Mouse (Mus musculus) embryonic facial prominence, embryonic 14.5 days (tissue): ENCODE measurements around the gene Psmd1. TPM values are rescaled to one million over a fixed set of nuclear protein-coding genes. Genes with fewer than 3 reads are reported as not detected.

ENCODE experiments used
- ATAC-seq: fragments of 200-750 bp; cut with Nextera tagmentation; 2 replicates; pipeline ENCODE4 v1.8.0; 2017; ENCODE audit warnings: low read depth, moderate number of reproducible peaks, moderate TSS enrichment
- DNase-seq: peaks from one replicate; pipeline ENCODE4 v3.0.0-alpha.2; 2015; ENCODE audit warnings: low spot score
- H3K27ac ChIP-seq: fragments of 300-500 bp; sonication (generic); replicated peaks from 2 replicates; pipeline ENCODE4 v1.5.1; 2014; ENCODE audit warnings: low read depth, mild to moderate bottlenecking, low read length, moderate library complexity
- H3K27me3 ChIP-seq: fragments of 300-500 bp; sonication (generic); replicated peaks from 2 replicates; pipeline ENCODE4 v1.6.1; 2014; ENCODE audit warnings: low read length; ENCODE audit not compliant: control insufficient read depth, insufficient read depth
- H3K36me3 ChIP-seq: fragments of 300-500 bp; sonication (generic); 2 replicates; pipeline ENCODE4 v1.6.1; 2014; ENCODE audit warnings: low read length, mixed read lengths; ENCODE audit not compliant: control insufficient read depth, insufficient read depth
- H3K4me1 ChIP-seq: fragments of 300-500 bp; sonication (generic); 2 replicates; pipeline ENCODE4 v1.6.1; 2014; ENCODE audit warnings: antibody characterized with exemption, low read length; ENCODE audit not compliant: control insufficient read depth, insufficient read depth
- H3K4me2 ChIP-seq: fragments of 300-500 bp; sonication (generic); 2 replicates; pipeline ENCODE4 v1.6.1; 2014; ENCODE audit warnings: low read depth, mild to moderate bottlenecking, low read length, moderate library complexity, mixed read lengths
- H3K4me3 ChIP-seq: fragments of 300-500 bp; sonication (generic); 2 replicates; pipeline ENCODE4 v1.5.1; 2014; ENCODE audit warnings: low read depth, mild to moderate bottlenecking, low read length
- H3K9ac ChIP-seq: fragments of 300-500 bp; sonication (generic); 2 replicates; pipeline ENCODE4 v1.6.1; 2014; ENCODE audit warnings: low read depth, mild to moderate bottlenecking, low read length, moderate library complexity, mixed read lengths
- H3K9me3 ChIP-seq: fragments of 300-500 bp; sonication (generic); 2 replicates; pipeline ENCODE4 v1.6.1; 2016; ENCODE audit warnings: low read length; ENCODE audit not compliant: control insufficient read depth
- WGBS: fragments of 180-500 bp; shearing (Covaris S2); extraction: QIAGEN DNeasy Blood & Tissue Kit; methylation state at CpG from one replicate; pipeline ENCODE4 v1.1.7; 2014; 5-methylcytosine and 5-hydroxymethylcytosine counted together
- polyA plus RNA-seq: library from polyadenylated mRNA; unstranded; fragments of >200 nt; fragmentation: Nextera tagmentation; extraction: Ambion mirVana; gene quantifications from 2 replicates; pipeline ENCODE4 v1.2.1, GENCODE M21; 2014

Psmd1 gene
- polyA plus RNA-seq, 1 experiment from 2014 or later, result 159 TPM

DNA sequence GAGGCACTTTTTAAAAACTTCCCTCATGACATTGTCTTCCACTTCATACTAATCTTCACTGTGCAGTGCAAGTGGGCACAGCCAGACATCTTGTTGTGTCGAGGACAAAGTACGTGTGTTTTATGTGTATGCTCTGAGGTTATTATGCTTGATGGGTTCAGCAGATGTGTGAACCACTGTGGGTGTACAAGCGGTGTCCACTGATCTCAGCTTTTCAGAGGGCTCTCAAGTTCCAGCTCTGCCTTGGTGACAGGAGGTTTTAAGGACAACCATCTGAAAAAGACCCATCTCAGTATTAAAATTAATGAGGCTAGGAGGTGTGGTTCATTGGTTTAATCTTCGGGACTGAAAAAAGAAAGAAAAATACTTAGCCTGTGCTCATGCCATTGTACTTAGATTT is 55.4 kb downstream of the Psmd1 start:
- ATAC-seq, result no peak
- 92% methylated on average over 4 of the region's 4 CpGs for WGBS
- Histone ChIP-seq H3K4me2 (no peak overlapping the region), H3K9ac (no peak overlapping the region), H3K4me1 (no peaks in the 10 kb centered on the region), H3K9me3 (no peaks in the 10 kb centered on the region), H3K27ac (no peak overlapping the region), H3K36me3 (peaks cover 60% of the 10 kb centered on the region), H3K27me3 (no peaks in the 10 kb centered on the region), H3K4me3 (no peak overlapping the region)
- DNase-seq, result no peak

DNA sequence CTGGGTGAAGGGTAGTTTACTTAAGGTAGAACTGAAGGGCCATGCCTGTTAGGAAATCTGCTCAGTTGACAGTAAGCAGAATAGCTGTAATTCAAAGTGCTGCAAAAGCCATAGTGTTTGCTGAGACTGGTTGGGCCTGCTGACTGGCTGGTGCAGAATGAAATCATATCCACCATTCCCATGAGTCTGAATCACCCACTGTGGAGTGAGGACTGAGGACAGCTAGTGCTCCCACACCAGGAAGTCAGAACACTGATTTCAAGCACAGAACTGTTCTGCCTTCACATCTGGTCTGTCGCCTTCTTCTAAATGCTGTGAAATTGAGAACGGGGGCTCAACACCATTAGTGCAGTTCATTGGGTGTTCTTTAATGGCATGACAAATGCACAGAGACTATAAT is 61.8 kb downstream of the Psmd1 start:
- no peaks in the 10 kb centered on the region for H3K9me3 ChIP-seq
- WGBS, result 87% methylated on average over 2 of the region's 2 CpGs
- no peaks in the 10 kb centered on the region for H3K4me1 ChIP-seq
- no peak overlapping the region for H3K4me3 ChIP-seq
- H3K27ac ChIP-seq, result no peak overlapping the region
- ATAC-seq (no peak), DNase-seq (no peak)
- H3K27me3 ChIP-seq, result no peaks in the 10 kb centered on the region
- H3K4me2 ChIP-seq, result no peak overlapping the region
- H3K9ac ChIP-seq, result no peak overlapping the region
- peaks cover 77% of the 10 kb centered on the region for H3K36me3 ChIP-seq

DNA sequence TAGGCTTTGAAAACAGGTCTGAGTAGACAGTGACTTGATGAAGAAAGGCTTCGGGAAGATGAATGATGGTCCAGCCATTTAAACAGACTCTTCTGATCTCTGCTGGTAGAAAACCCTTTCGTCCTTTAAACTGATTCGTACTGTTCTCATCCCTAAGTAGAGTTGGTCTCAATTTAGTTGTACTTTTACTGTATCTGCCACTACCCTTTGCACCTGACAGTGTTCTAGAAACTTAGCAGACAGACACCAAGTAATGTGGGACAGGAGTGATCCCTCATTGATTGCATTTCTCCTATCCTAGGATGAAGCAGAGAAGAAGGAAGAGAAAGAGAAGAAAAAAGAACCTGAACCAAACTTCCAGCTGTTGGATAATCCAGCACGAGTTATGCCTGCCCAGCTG is 69.2 kb downstream of the Psmd1 start, which contains the start of gene Gm21972:
Gene Gm21972 (plus strand): TSS at position 301 of the 400 bp plus-strand sequence.
- no peak within 1 kb of the TSS for H3K27ac ChIP-seq
- no peak within 1 kb of the TSS for H3K9ac ChIP-seq
- H3K4me1 ChIP-seq, result no peaks in the 10 kb centered on the region
- peaks cover 88% of the 10 kb centered on the region for H3K36me3 ChIP-seq
- no peak within 1 kb of the TSS for H3K4me3 ChIP-seq
- no peaks in the 10 kb centered on the region for H3K27me3 ChIP-seq
- H3K9me3 ChIP-seq, result no peaks in the 10 kb centered on the region
- 96% methylated on average over 4 of the region's 4 CpGs for WGBS
- H3K4me2 ChIP-seq, result no peak within 1 kb of the TSS
- no peak for DNase-seq
- no peak for ATAC-seq

DNA sequence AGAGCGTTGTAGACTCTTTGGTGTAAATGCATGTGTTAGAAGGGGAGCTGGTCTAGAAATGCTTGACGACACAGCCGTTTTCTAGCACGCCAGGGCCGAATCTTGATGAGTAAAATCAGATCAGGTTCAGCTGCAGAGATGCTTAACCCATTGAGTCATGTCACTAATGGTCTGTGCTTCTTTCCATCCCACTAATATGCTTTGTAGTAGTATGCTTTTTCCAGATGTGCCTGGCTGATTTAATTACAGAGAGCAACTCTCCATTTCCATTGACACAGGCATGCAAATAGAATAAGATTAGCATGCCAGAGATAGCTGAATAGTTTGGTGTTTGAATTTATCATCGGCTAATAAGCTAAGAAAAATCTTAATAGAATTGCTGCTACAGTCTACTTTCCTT is 71.1 kb downstream of the Psmd1 start:
- DNase-seq, result no peak
- H3K4me1 ChIP-seq, result no peaks in the 10 kb centered on the region
- H3K27me3 ChIP-seq, result no peaks in the 10 kb centered on the region
- 87% methylated on average over 6 of the region's 6 CpGs for WGBS
- no peak overlapping the region for H3K4me3 ChIP-seq
- H3K36me3 ChIP-seq, result peaks cover 86% of the 10 kb centered on the region
- no peak overlapping the region for H3K9ac ChIP-seq
- no peak for ATAC-seq
- H3K4me2 ChIP-seq, result no peak overlapping the region
- no peak overlapping the region for H3K27ac ChIP-seq
- no peaks in the 10 kb centered on the region for H3K9me3 ChIP-seq

DNA sequence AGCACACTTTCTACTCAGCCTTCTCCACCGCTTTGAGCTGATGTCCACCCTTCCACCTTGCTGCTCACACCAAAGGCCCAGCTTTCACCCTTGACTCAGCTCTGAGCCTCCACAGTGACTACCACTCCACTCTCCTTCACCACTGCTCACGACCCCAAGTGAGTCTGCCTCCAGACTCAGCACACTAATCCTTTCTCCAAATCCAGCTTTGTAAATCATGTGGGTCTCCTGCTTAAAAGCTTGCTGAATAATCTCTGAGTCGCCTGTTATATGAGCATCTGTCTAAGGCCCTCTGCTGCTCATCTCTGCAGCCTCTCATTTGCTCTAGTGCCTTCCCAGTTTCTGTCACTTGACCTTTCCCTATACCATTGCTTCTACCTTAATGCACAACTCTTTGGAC is 76.9 kb downstream of the Psmd1 start:
- ATAC-seq (no peak), DNase-seq (no peak)
- Histone ChIP-seq H3K4me1 (no peaks in the 10 kb centered on the region), H3K4me3 (no peak overlapping the region), H3K9ac (no peak overlapping the region), H3K27ac (no peak overlapping the region), H3K4me2 (no peak overlapping the region), H3K36me3 (peaks cover 44% of the 10 kb centered on the region), H3K9me3 (no peaks in the 10 kb centered on the region), H3K27me3 (no peaks in the 10 kb centered on the region)
- WGBS, result 86% methylated on average over 3 of the region's 3 CpGs

DNA sequence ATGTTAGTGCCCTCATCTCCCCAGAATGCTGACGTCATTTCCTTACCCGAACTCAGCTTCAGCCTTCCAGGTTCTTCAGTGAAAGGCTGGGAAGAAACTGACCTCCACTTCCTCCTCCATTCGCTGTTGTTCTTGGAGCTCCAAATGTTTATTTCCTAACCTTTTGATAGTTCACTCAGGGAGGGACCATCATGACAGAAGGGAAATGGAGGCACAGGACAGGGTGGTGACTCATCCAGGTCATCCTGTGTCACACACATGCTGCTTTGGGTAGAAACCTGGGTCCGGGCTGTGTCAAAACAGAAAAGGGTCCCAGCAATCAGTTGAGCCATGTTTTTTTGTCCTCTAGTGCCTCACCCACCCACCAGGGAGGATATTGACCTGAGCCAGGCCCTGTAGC is 79.0 kb downstream of the Psmd1 start:
- 80% methylated on average over 4 of the region's 4 CpGs for WGBS
- ATAC-seq, result no peak
- no peak overlapping the region for H3K9ac ChIP-seq
- no peak overlapping the region for H3K4me3 ChIP-seq
- no peak overlapping the region for H3K27ac ChIP-seq
- no peaks in the 10 kb centered on the region for H3K9me3 ChIP-seq
- H3K4me2 ChIP-seq, result no peak overlapping the region
- no peaks in the 10 kb centered on the region for H3K27me3 ChIP-seq
- no peaks in the 10 kb centered on the region for H3K4me1 ChIP-seq
- peaks cover 25% of the 10 kb centered on the region for H3K36me3 ChIP-seq
- DNase-seq, result no peak

DNA sequence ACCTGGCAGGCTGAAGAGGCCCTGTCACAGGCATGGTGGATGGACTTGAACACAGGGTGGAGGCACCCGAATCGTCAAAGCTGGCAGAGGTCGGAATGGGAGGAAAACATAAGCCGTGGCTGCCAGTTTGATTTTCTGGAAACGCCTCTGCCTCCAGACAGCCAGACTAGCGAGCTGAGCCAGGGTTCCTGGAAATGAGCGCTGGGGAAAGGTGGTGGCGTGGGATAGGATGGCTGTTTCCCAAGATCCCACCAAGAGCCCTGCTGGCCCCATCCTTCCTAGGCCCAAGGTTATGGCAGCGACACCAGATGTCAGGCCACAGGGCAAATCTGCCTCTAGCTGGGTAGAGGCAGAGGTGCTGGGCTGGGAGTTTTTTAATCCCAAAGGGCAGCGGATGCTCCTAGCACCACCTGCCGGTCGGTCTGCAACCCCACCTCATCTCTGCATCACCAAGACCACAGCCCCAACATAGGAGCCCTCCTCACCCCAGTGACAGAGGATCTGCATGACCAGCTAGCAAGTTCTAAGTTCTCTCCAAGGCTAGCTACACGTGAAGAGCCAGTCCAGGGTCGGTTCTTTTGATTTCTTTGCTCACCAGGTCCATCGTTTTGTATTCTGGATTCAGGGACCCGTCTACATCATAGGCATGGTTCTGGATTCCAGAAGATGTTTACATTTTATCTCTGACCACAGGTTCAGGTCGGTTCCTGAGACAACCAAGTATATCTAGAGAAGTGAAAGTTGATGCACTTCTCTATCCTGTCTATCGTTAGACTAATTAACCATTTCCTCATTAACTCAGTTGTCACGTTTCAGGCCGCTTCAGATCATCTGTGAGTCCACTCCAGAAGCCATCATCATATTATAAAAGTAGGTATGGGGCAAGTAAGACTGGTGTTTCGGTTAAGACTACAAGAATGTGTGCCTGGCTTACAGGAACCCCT is 80.1 kb downstream of the Psmd1 start:
- no peak overlapping the region for H3K4me3 ChIP-seq
- no peaks in the 10 kb centered on the region for H3K9me3 ChIP-seq
- no peaks in the 10 kb centered on the region for H3K4me1 ChIP-seq
- no peak overlapping the region for H3K4me2 ChIP-seq
- no peak overlapping the region for H3K27ac ChIP-seq
- WGBS, result 79% methylated on average over 21 of the region's 21 CpGs
- no peaks in the 10 kb centered on the region for H3K27me3 ChIP-seq
- ATAC-seq, result no peak
- no peak for DNase-seq
- peaks cover 18% of the 10 kb centered on the region; the same call in 1 of the 2 replicates for H3K36me3 ChIP-seq
- H3K9ac ChIP-seq, result no peak overlapping the region

DNA sequence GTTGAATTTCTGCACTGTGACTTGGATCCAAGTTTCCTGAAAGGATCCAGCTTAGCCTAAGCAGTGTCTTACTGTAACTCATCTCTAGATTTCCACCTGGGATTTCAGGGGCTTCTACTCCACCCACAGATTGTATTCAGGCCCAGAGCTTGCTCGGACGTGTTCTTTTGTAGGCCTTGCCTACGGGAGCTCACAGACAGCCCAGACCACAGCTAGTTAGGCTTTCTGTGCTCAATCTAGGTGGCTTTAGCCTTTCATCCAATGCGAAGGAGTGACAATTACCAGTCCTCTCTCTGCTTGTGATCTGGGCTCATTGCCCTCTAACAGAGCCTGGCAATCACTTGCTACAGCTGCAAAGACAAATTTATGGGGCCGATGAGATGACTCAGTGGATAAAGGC is 82.1 kb downstream of the Psmd1 start:
- H3K27me3 ChIP-seq, result no peaks in the 10 kb centered on the region
- no peak overlapping the region for H3K4me2 ChIP-seq
- no peaks in the 10 kb centered on the region for H3K9me3 ChIP-seq
- 81% methylated on average over 5 of the region's 5 CpGs for WGBS
- H3K27ac ChIP-seq, result no peak overlapping the region
- no peak overlapping the region for H3K9ac ChIP-seq
- no peaks in the 10 kb centered on the region for H3K4me1 ChIP-seq
- H3K4me3 ChIP-seq, result no peak overlapping the region
- H3K36me3 ChIP-seq, result 0 out of 2 replicates have a peak, but pooled peaks cover under 1% of the 10 kb centered on the region
- ATAC-seq (no peak), DNase-seq (no peak)

DNA sequence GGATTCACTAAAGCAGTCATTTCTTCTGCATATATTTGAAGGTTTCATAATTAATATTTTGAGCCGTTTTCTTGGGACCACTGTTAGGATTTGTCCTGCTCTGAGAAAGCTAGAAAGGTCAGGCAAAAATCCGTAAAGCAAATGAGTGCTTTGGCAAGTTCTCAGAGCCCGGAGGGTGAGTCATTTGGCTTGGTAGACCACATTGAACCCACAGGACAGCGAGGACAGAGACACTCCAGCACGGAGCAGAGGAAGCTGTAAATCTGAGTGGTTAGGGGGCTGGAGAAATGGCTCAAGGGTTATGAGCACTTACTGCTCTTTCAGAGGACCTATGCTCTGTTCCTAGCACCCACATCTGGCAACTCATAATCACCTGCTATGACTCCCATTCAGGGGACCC is 83.4 kb downstream of the Psmd1 start:
- Histone ChIP-seq H3K4me3 (no peak overlapping the region), H3K36me3 (no peaks in the 10 kb centered on the region), H3K4me1 (no peaks in the 10 kb centered on the region), H3K9me3 (no peaks in the 10 kb centered on the region), H3K27ac (no peak overlapping the region), H3K4me2 (no peak overlapping the region), H3K9ac (no peak overlapping the region), H3K27me3 (no peaks in the 10 kb centered on the region)
- 75% methylated on average over 5 of the region's 5 CpGs for WGBS
- DNase-seq (no peak), ATAC-seq (no peak)
